Mouse (Mus musculus): ENCODE measurements at regions not wholly inside any gene's neighbourhood (a gene's known extent, or its start where the extent isn't known, plus 50 kb on each side); places are given as distances from the start of the nearest gene placed in this dataset.
A peak's percentile ranks its signal among the peaks of the same experiment; 100 is the strongest.

- Histone ChIP-seq H3K9ac (no peak overlapping the region), H3K4me2 (no peak overlapping the region), H3K27me3 (no peaks in the 10 kb centered on the region), H3K36me3 (no peaks in the 10 kb centered on the region), H3K27ac (replicated peaks) (no peak overlapping the region), H3K4me3 (no peak overlapping the region), H3K9me3 (no peaks in the 10 kb centered on the region), H3K4me1 (replicated peaks) (no peaks in the 10 kb centered on the region)
- 89% methylated on average over 10 of the region's 10 CpGs for WGBS
- ATAC-seq (ENCODE audit: low read depth), result no peak
Observed at GRCm38 (mm10) chr1:128853286-128853685, 261.2 kb upstream of the Cxcr4 start.

- no peak for ATAC-seq (ENCODE audit: low read depth)
- no peaks in the 10 kb centered on the region for H3K9me3 ChIP-seq
- no peaks in the 10 kb centered on the region for H3K36me3 ChIP-seq
- peaks cover 7% of the 10 kb centered on the region for H3K4me1 ChIP-seq (replicated peaks)
- H3K4me3 ChIP-seq, result no peak overlapping the region
- 59% methylated on average over 4 of the region's 4 CpGs for WGBS
- H3K9ac ChIP-seq, result no peak overlapping the region
- H3K27ac ChIP-seq (replicated peaks), result no peak overlapping the region
- H3K4me2 ChIP-seq, result no peak overlapping the region
- H3K27me3 ChIP-seq, result no peaks in the 10 kb centered on the region
Observed at GRCm38 (mm10) chr1:128837361-128837760, 245.3 kb upstream of the Cxcr4 start.

GRCm38 (mm10) chr1:128835510-128835909, 243.4 kb upstream of the Cxcr4 start:
- Histone ChIP-seq H3K4me2 (no peak overlapping the region), H3K27ac (replicated peaks) (no peak overlapping the region), H3K27me3 (no peaks in the 10 kb centered on the region), H3K36me3 (no peaks in the 10 kb centered on the region), H3K4me1 (replicated peaks) (peaks cover 12% of the 10 kb centered on the region), H3K9me3 (no peaks in the 10 kb centered on the region), H3K9ac (no peak overlapping the region), H3K4me3 (no peak overlapping the region)
- no peak for ATAC-seq (ENCODE audit: low read depth)
- 90% methylated on average over 8 of the region's 8 CpGs for WGBS

- Histone ChIP-seq H3K4me3 (no peak overlapping the region), H3K27me3 (no peaks in the 10 kb centered on the region), H3K36me3 (no peaks in the 10 kb centered on the region), H3K4me2 (no peak overlapping the region), H3K9ac (no peak overlapping the region), H3K9me3 (no peaks in the 10 kb centered on the region), H3K4me1 (replicated peaks) (peaks cover 12% of the 10 kb centered on the region), H3K27ac (replicated peaks) (no peak overlapping the region)
- 27% methylated on average over 11 of the region's 11 CpGs for WGBS
- ATAC-seq (ENCODE audit: low read depth), result no peak
Observed at GRCm38 (mm10) chr1:128833096-128833715, 241.1 kb upstream of the Cxcr4 start.

GRCm38 (mm10) chr1:128832201-128832883, 240.2 kb upstream of the Cxcr4 start:
- H3K4me3 ChIP-seq, result 0 out of 2 replicates have a peak overlapping the region, but pooled peaks have one; percentile 3
- H3K27ac ChIP-seq (replicated peaks), result no peak overlapping the region

GRCm38 (mm10) chr1:128830671-128831240, 238.7 kb upstream of the Cxcr4 start:
- 94% methylated on average over 8 of the region's 8 CpGs for WGBS

More at GRCm38 (mm10) chr1:128832201-128832883, 240.2 kb upstream of the Cxcr4 start:
- Histone ChIP-seq H3K4me1 (replicated peaks) (peaks cover 12% of the 10 kb centered on the region), H3K27me3 (no peaks in the 10 kb centered on the region), H3K9me3 (no peaks in the 10 kb centered on the region), H3K9ac (no peak overlapping the region), H3K4me2 (peak overlapping the region; percentile 41), H3K36me3 (no peaks in the 10 kb centered on the region)
- peak; percentile 59 for ATAC-seq (ENCODE audit: low read depth)
- WGBS, result 36% methylated on average over 18 of the region's 18 CpGs

GRCm38 (mm10) chr1:128829536-128829935, 237.4 kb upstream of the Cxcr4 start:
- Histone ChIP-seq H3K27me3 (no peaks in the 10 kb centered on the region), H3K4me3 (no peak overlapping the region), H3K9ac (no peak overlapping the region), H3K36me3 (no peaks in the 10 kb centered on the region), H3K27ac (replicated peaks) (no peak overlapping the region), H3K9me3 (no peaks in the 10 kb centered on the region), H3K4me1 (replicated peaks) (peaks cover 12% of the 10 kb centered on the region), H3K4me2 (no peak overlapping the region)
- WGBS, result 38% methylated on average over 2 of the region's 2 CpGs
- ATAC-seq (ENCODE audit: low read depth), result no peak

More at GRCm38 (mm10) chr1:128830671-128831240, 238.7 kb upstream of the Cxcr4 start:
- Histone ChIP-seq H3K9me3 (no peaks in the 10 kb centered on the region), H3K36me3 (no peaks in the 10 kb centered on the region), H3K27ac (replicated peaks) (no peak overlapping the region), H3K4me2 (no peak overlapping the region), H3K9ac (no peak overlapping the region), H3K4me3 (no peak overlapping the region), H3K4me1 (replicated peaks) (peaks cover 12% of the 10 kb centered on the region), H3K27me3 (no peaks in the 10 kb centered on the region)
- ATAC-seq (ENCODE audit: low read depth), result no peak

GRCm38 (mm10) chr1:128826419-128826818, 234.3 kb upstream of the Cxcr4 start:
- 69% methylated on average over 11 of the region's 11 CpGs for WGBS
- Histone ChIP-seq H3K27ac (replicated peaks) (no peak overlapping the region), H3K27me3 (no peaks in the 10 kb centered on the region), H3K4me3 (no peak overlapping the region), H3K4me1 (replicated peaks) (peaks cover 14% of the 10 kb centered on the region), H3K4me2 (no peak overlapping the region), H3K9me3 (no peaks in the 10 kb centered on the region), H3K9ac (no peak overlapping the region), H3K36me3 (no peaks in the 10 kb centered on the region)
- no peak for ATAC-seq (ENCODE audit: low read depth)

- no peak overlapping the region for H3K4me3 ChIP-seq
- H3K4me2 ChIP-seq, result no peak overlapping the region
- ATAC-seq (ENCODE audit: low read depth), result no peak
- peaks cover 14% of the 10 kb centered on the region for H3K4me1 ChIP-seq (replicated peaks)
- no peaks in the 10 kb centered on the region for H3K27me3 ChIP-seq
- H3K27ac ChIP-seq (replicated peaks), result no peak overlapping the region
- H3K9ac ChIP-seq, result no peak overlapping the region
- no peaks in the 10 kb centered on the region for H3K36me3 ChIP-seq
- 0 out of 2 replicates have a peak, but pooled peaks cover 4% of the 10 kb centered on the region for H3K9me3 ChIP-seq
- WGBS, result 74% methylated on average over 11 of the region's 11 CpGs
Observed at GRCm38 (mm10) chr1:128824916-128825683, 233.0 kb upstream of the Cxcr4 start.

GRCm38 (mm10) chr1:128824235-128824634, 232.1 kb upstream of the Cxcr4 start:
- H3K9ac ChIP-seq, result no peak overlapping the region
- H3K27me3 ChIP-seq, result no peaks in the 10 kb centered on the region
- ATAC-seq (ENCODE audit: low read depth), result no peak
- no peak overlapping the region for H3K4me3 ChIP-seq
- H3K27ac ChIP-seq (replicated peaks), result no peak overlapping the region
- no peaks in the 10 kb centered on the region for H3K36me3 ChIP-seq
- H3K4me2 ChIP-seq, result no peak overlapping the region
- H3K4me1 ChIP-seq (replicated peaks), result peaks cover 14% of the 10 kb centered on the region
- 10% methylated on average over 8 of the region's 8 CpGs for WGBS
- H3K9me3 ChIP-seq, result 0 out of 2 replicates have a peak, but pooled peaks cover 4% of the 10 kb centered on the region

- ATAC-seq (ENCODE audit: low read depth), result no peak
- no peak overlapping the region for H3K9ac ChIP-seq
- peaks cover 14% of the 10 kb centered on the region for H3K4me1 ChIP-seq (replicated peaks)
- H3K9me3 ChIP-seq, result 0 out of 2 replicates have a peak, but pooled peaks cover 4% of the 10 kb centered on the region
- H3K27me3 ChIP-seq, result no peaks in the 10 kb centered on the region
- 21% methylated on average over 6 of the region's 6 CpGs for WGBS
- H3K4me3 ChIP-seq, result no peak overlapping the region
- no peaks in the 10 kb centered on the region for H3K36me3 ChIP-seq
- H3K27ac ChIP-seq (replicated peaks), result peak overlapping the region; percentile 49; the same call in 1 of the 2 replicates
- H3K4me2 ChIP-seq, result no peak overlapping the region
Observed at GRCm38 (mm10) chr1:128821991-128822390, 229.9 kb upstream of the Cxcr4 start.

- no peaks in the 10 kb centered on the region for H3K27me3 ChIP-seq
- 93% methylated on average over 1 of the region's 1 CpGs for WGBS
- H3K27ac ChIP-seq (replicated peaks), result no peak overlapping the region
- ATAC-seq (ENCODE audit: low read depth), result no peak
- H3K4me3 ChIP-seq, result no peak overlapping the region
- H3K4me1 ChIP-seq (replicated peaks), result peaks cover 14% of the 10 kb centered on the region
- no peak overlapping the region for H3K4me2 ChIP-seq
- 0 out of 2 replicates have a peak, but pooled peaks cover 4% of the 10 kb centered on the region for H3K9me3 ChIP-seq
- no peak overlapping the region for H3K9ac ChIP-seq
- no peaks in the 10 kb centered on the region for H3K36me3 ChIP-seq
Observed at GRCm38 (mm10) chr1:128820527-128820926, 228.4 kb upstream of the Cxcr4 start.

Data from neural tube, embryonic 13.5 days (tissue).